Mouse (Mus musculus): ENCODE results near the gene Bpifc. TPM values are rescaled to one million over a fixed set of nuclear protein-coding genes. Genes with fewer than 3 reads are reported as not detected.

Bpifc gene
- polyA plus RNA-seq, 1 experiment from 2014 or later, result not detected

DNA sequence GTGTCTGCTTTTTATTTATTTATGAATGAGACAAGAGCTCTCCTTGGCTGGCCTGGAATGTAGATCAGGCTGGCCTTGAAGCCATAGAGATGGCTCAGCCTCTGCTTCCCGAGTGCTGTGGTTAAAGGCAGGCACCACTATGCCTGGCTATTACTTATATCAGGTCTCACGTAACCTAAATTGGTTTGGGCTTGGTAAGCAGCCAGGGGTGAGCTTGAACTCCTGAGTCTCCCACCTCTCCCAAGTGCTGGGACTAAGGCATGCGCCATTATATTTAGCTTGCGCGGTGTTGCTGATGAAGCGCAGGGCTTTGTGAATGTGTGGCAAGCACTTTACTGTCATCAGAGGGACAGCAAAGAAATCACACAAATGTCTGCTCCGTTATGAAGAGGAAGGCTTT, 6.1 kb upstream of the Bpifc start:
- Histone ChIP-seq H3K4me1 (replicated peaks) (0 out of 2 replicates have a peak, but pooled peaks cover 3% of the 10 kb centered on the region), H3K27ac (ENCODE audit: poor library complexity, severe bottlenecking) (no peak overlapping the region), H3K36me3 (no peaks in the 10 kb centered on the region), H3K9me3 (replicated peaks) (no peaks in the 10 kb centered on the region), H3K27me3 (replicated peaks) (0 out of 2 replicates have a peak, but pooled peaks cover 11% of the 10 kb centered on the region), H3K4me2 (no peak overlapping the region), H3K4me3 (no peak overlapping the region), H3K9ac (no peak overlapping the region)
- 89% methylated on average over 7 of the region's 7 CpGs for WGBS
- no peak for ATAC-seq (ENCODE audit: insufficient number of reproducible peaks, low FRiP score)

DNA sequence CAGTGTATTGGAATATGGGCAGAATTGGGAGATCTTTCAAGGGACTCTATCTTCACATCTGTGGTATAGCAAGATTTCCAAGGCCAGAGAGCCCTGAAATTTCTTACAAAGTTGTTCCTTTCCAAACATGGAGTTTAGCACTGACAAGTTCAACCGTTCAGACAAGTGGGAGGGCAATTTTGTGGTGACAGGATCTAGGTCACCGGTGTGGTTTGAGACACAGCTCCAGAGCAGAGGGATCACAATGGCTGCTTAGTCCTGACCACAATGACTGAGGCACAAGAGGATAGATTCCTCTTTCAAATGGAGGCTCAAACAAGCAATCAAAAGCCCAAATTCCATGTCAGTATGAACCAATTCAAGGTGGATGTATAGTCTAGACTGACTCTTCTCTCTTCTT, 523 bp downstream of the Bpifc start:
- no peak overlapping the region for H3K27ac ChIP-seq (ENCODE audit: poor library complexity, severe bottlenecking)
- no peak overlapping the region for H3K9ac ChIP-seq
- H3K36me3 ChIP-seq, result no peaks in the 10 kb centered on the region
- no peak overlapping the region for H3K4me3 ChIP-seq
- no peak overlapping the region for H3K4me2 ChIP-seq
- ATAC-seq (ENCODE audit: insufficient number of reproducible peaks, low FRiP score), result no peak
- WGBS, result 77% methylated on average over 2 of the region's 2 CpGs
- no peaks in the 10 kb centered on the region for H3K4me1 ChIP-seq (replicated peaks)
- H3K9me3 ChIP-seq (replicated peaks), result no peaks in the 10 kb centered on the region
- H3K27me3 ChIP-seq (replicated peaks), result no peaks in the 10 kb centered on the region

DNA sequence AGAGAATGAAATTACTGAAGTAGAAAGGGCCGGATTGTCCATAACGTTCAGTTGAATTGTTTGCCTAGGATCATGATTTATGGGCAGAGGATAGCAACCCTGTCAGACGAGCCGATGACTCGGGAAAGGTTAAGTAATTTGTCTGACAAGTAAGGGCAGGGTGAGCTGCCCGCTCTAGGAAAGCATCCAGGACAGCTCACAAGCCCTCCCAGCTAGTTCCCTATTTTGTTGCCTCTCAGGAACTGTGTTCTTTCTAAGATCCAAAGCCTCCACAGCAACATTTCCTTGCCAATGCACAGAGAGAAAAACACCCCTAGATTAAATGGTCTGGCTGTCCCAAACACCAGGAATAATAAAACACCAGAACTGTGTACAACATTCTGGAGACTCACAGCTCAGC, 1.1 kb downstream of the Bpifc start:
- Histone ChIP-seq H3K9ac (no peak overlapping the region), H3K4me3 (no peak overlapping the region), H3K27ac (ENCODE audit: poor library complexity, severe bottlenecking) (no peak overlapping the region), H3K4me2 (no peak overlapping the region), H3K36me3 (no peaks in the 10 kb centered on the region), H3K9me3 (replicated peaks) (no peaks in the 10 kb centered on the region), H3K4me1 (replicated peaks) (no peaks in the 10 kb centered on the region), H3K27me3 (replicated peaks) (no peaks in the 10 kb centered on the region)
- ATAC-seq (ENCODE audit: insufficient number of reproducible peaks, low FRiP score), result no peak
- WGBS, result 60% methylated on average over 6 of the region's 6 CpGs

GRCm38 (mm10) chr10:86009688-86010087, 2.0 kb downstream of the Bpifc start:
- Histone ChIP-seq H3K4me1 (replicated peaks) (no peaks in the 10 kb centered on the region), H3K27me3 (replicated peaks) (no peaks in the 10 kb centered on the region), H3K9ac (no peak overlapping the region), H3K36me3 (no peaks in the 10 kb centered on the region), H3K27ac (ENCODE audit: poor library complexity, severe bottlenecking) (no peak overlapping the region), H3K9me3 (replicated peaks) (no peaks in the 10 kb centered on the region), H3K4me2 (no peak overlapping the region), H3K4me3 (no peak overlapping the region)
- 81% methylated on average over 2 of the region's 2 CpGs for WGBS
- no peak for ATAC-seq (ENCODE audit: insufficient number of reproducible peaks, low FRiP score)

GRCm38 (mm10) chr10:86006455-86006854, 5.2 kb downstream of the Bpifc start:
- H3K27ac ChIP-seq (ENCODE audit: poor library complexity, severe bottlenecking), result no peak overlapping the region
- no peaks in the 10 kb centered on the region for H3K4me1 ChIP-seq (replicated peaks)
- no peaks in the 10 kb centered on the region for H3K27me3 ChIP-seq (replicated peaks)
- no peaks in the 10 kb centered on the region for H3K9me3 ChIP-seq (replicated peaks)
- no peak overlapping the region for H3K9ac ChIP-seq
- no peak for ATAC-seq (ENCODE audit: insufficient number of reproducible peaks, low FRiP score)
- no peak overlapping the region for H3K4me3 ChIP-seq
- no peak overlapping the region for H3K4me2 ChIP-seq
- H3K36me3 ChIP-seq, result no peaks in the 10 kb centered on the region
- 74% methylated on average over 5 of the region's 5 CpGs for WGBS

DNA sequence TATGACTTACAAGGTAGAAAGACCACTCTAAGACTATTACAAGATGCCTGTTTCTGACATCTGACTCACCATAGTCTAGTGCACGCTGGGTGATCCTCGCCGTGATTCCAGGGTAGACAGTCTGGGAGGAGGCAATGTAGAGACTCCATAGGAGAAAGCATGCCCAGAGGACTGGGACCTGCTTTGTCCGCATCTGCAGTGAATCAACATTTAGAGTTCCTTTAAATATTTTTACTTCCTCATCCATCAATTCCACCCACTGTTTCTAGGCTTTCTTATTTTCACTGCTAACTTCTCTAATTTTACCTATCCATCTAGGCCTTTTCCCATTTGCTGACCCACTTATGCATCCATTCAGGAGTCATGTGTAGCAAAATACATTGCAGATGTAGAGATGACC, 11.2 kb downstream of the Bpifc start:
- 0 out of 2 replicates have a peak, but pooled peaks cover 4% of the 10 kb centered on the region for H3K4me1 ChIP-seq (replicated peaks)
- WGBS, result 79% methylated on average over 4 of the region's 4 CpGs
- ATAC-seq (ENCODE audit: insufficient number of reproducible peaks, low FRiP score), result no peak
- no peak overlapping the region for H3K4me2 ChIP-seq
- H3K27ac ChIP-seq (ENCODE audit: poor library complexity, severe bottlenecking), result no peak overlapping the region
- H3K27me3 ChIP-seq (replicated peaks), result no peaks in the 10 kb centered on the region
- no peak overlapping the region for H3K4me3 ChIP-seq
- no peaks in the 10 kb centered on the region for H3K36me3 ChIP-seq
- no peak overlapping the region for H3K9ac ChIP-seq
- no peaks in the 10 kb centered on the region; the same call in 1 of the 2 replicates for H3K9me3 ChIP-seq (replicated peaks)

GRCm38 (mm10) chr10:85994543-85995104, 17.1 kb downstream of the Bpifc start:
- Histone ChIP-seq H3K4me1 (replicated peaks) (0 out of 2 replicates have a peak, but pooled peaks cover 4% of the 10 kb centered on the region), H3K27me3 (replicated peaks) (no peaks in the 10 kb centered on the region), H3K9ac (no peak overlapping the region), H3K4me3 (no peak overlapping the region), H3K27ac (ENCODE audit: poor library complexity, severe bottlenecking) (no peak overlapping the region), H3K9me3 (replicated peaks) (no peaks in the 10 kb centered on the region; the same call in 1 of the 2 replicates), H3K4me2 (no peak overlapping the region), H3K36me3 (no peaks in the 10 kb centered on the region)
- no peak for ATAC-seq (ENCODE audit: insufficient number of reproducible peaks, low FRiP score)
- WGBS, result 67% methylated on average over 5 of the region's 5 CpGs

- H3K27ac ChIP-seq (ENCODE audit: poor library complexity, severe bottlenecking), result no peak overlapping the region
- no peak overlapping the region for H3K4me3 ChIP-seq
- 0 out of 2 replicates have a peak, but pooled peaks cover 4% of the 10 kb centered on the region for H3K4me1 ChIP-seq (replicated peaks)
- no peak overlapping the region for H3K4me2 ChIP-seq
- no peaks in the 10 kb centered on the region for H3K36me3 ChIP-seq
- H3K9me3 ChIP-seq (replicated peaks), result no peaks in the 10 kb centered on the region; the same call in 1 of the 2 replicates
- WGBS, result 85% methylated on average over 9 of the region's 9 CpGs
- H3K27me3 ChIP-seq (replicated peaks), result no peaks in the 10 kb centered on the region
- no peak overlapping the region for H3K9ac ChIP-seq
- no peak for ATAC-seq (ENCODE audit: insufficient number of reproducible peaks, low FRiP score)
These were observed 17.9 kb downstream of the Bpifc start for GRCm38 (mm10) chr10:85993836-85994235.

DNA sequence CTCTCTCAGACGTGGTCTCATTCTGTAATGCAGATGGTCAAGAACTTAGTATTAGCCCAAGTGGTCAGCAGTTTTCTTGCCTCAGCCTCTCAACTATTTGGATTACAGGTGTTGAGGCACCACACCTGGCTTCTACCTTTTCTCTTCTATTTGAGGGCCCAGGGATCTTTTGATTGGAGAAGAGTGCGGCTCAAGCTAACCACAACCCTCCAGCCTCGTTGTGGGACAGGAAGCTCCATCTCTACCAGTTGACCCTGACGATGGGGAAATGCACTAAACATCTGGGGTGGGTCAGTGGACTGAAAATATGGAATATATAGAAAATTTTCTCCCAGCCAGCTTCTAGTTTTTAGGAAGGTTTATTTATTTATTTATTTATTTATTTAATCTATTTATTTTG, 19.3 kb downstream of the Bpifc start:
- Histone ChIP-seq H3K36me3 (no peaks in the 10 kb centered on the region), H3K9me3 (replicated peaks) (no peaks in the 10 kb centered on the region), H3K27ac (ENCODE audit: poor library complexity, severe bottlenecking) (no peak overlapping the region), H3K4me3 (no peak overlapping the region), H3K4me1 (replicated peaks) (0 out of 2 replicates have a peak, but pooled peaks cover 4% of the 10 kb centered on the region), H3K27me3 (replicated peaks) (no peaks in the 10 kb centered on the region), H3K9ac (no peak overlapping the region), H3K4me2 (no peak overlapping the region)
- no peak for ATAC-seq (ENCODE audit: insufficient number of reproducible peaks, low FRiP score)
- WGBS, result 81% methylated on average over 4 of the region's 4 CpGs

- Histone ChIP-seq H3K9me3 (replicated peaks) (no peaks in the 10 kb centered on the region), H3K4me1 (replicated peaks) (no peaks in the 10 kb centered on the region), H3K27me3 (replicated peaks) (no peaks in the 10 kb centered on the region), H3K36me3 (no peaks in the 10 kb centered on the region), H3K4me3 (no peak overlapping the region), H3K9ac (no peak overlapping the region), H3K27ac (ENCODE audit: poor library complexity, severe bottlenecking) (no peak overlapping the region), H3K4me2 (no peak overlapping the region)
- no peak for ATAC-seq (ENCODE audit: insufficient number of reproducible peaks, low FRiP score)
- 67% methylated on average over 6 of the region's 6 CpGs for WGBS
These were observed 22.1 kb downstream of the Bpifc start for GRCm38 (mm10) chr10:85989412-85990115.

- H3K9ac ChIP-seq, result no peak overlapping the region
- no peak; the same call in 1 of the 2 replicates for ATAC-seq (ENCODE audit: insufficient number of reproducible peaks, low FRiP score)
- H3K4me3 ChIP-seq, result no peak overlapping the region
- WGBS, result 72% methylated on average over 4 of the region's 4 CpGs
- no peaks in the 10 kb centered on the region for H3K36me3 ChIP-seq
- H3K27ac ChIP-seq (ENCODE audit: poor library complexity, severe bottlenecking), result no peak overlapping the region
- 0 out of 2 replicates have a peak, but pooled peaks cover 6% of the 10 kb centered on the region for H3K27me3 ChIP-seq (replicated peaks)
- H3K4me2 ChIP-seq, result no peak overlapping the region
- H3K9me3 ChIP-seq (replicated peaks), result peaks cover 4% of the 10 kb centered on the region; the same call in 1 of the 2 replicates
- H3K4me1 ChIP-seq (replicated peaks), result no peaks in the 10 kb centered on the region
These were observed 38.8 kb downstream of the Bpifc start for GRCm38 (mm10) chr10:85972915-85973314.

All from heart, embryonic 12.5 days (tissue).